Mouse (Mus musculus): Measurements from ENCODE around the gene Scamp5. TPM values are rescaled to one million over a fixed set of nuclear protein-coding genes. Genes with fewer than 3 reads are reported as not detected.

The Scamp5 gene
- 1 to 10 TPM; 6.8 to 8.3 TPM for total RNA-seq (2021)
- long read RNA-seq, experiment 1, partial matches to known transcripts, result 0 of 12 reads
- long read RNA-seq, experiment 1, other reads (novel, unspliced or antisense), result 7 of 12 reads
- long read RNA-seq, experiment 2, partial matches to known transcripts, result 0 of 6 reads
- long read RNA-seq, experiment 2, other reads (novel, unspliced or antisense), result 4 of 6 reads

DNA sequence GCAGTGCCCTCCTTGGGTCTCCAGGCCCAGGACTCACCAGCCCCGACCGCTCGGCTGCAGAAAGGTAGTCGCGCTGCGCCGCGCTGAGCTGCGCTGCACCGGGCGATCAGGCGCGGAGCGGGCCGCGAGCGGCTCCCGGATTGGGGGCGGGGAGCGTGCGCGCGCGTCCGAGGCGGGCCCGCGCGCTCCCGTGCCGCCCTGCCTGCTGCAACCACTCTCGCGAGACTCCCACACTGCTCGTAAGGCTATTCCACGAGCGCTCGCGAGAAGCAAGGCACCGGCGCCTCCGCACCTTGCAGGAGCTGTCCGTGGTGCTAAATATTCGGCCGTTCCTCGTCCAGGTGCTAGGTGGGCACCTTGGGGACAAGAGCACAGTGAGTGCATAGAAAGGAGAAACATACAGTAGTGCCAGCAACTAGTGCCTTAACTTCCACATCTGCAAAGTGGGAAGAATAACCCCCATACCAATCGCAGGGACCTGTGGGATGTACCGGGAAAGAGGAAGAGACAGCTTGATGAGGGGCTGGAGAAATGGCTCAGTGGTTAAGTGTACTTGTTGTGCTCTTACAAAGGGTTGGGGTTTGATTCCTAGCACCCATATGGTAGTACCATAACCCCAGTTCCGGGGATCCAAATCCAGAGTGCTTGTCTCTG is at the start of gene Scamp5:
Scamp5 (minus strand) TSS at position 165 of the 654 bp plus-strand sequence.
- peak; percentile 84 for DNase-seq

DNA sequence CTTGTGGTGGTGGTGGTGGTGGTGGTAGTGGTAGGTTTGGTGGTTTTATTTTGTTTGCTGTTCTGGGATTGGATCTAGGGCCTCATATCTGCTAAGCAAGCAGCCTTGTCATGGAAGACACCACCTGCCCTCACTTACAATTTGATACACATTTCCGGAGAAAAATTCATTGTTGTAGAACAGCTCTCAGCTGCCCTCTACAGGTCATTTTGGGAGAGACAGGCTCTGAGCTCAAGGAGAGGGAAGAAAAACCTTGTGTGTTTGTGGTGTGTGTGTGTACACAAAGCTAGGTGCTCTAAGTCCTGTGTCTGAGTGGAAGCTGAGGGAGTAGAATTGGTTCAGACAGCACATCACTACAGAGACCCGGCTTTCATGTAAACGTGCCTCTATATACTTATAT is 49.3 kb upstream of the Scamp5 start:
- peak; percentile 63 for DNase-seq

DNA sequence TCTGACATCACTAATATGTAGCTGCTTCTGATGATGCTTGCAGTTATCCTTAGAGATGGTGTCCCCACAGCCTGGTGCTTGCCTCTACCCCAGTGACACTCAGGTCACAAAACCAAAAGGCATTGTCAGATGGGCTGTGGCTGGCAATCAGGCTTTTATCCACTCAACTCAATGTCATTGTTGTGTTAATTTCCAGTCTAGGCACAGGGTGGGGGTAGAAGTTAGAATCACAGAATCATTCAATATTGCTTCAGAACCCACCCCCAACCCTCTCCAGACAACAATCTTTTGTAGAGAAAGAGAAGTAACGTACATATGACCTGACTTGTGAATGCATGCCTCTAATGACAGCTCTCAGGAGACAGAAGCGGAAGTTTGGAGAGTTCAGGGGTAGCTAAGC is 42.7 kb upstream of the Scamp5 start:
- no peak for DNase-seq

DNA sequence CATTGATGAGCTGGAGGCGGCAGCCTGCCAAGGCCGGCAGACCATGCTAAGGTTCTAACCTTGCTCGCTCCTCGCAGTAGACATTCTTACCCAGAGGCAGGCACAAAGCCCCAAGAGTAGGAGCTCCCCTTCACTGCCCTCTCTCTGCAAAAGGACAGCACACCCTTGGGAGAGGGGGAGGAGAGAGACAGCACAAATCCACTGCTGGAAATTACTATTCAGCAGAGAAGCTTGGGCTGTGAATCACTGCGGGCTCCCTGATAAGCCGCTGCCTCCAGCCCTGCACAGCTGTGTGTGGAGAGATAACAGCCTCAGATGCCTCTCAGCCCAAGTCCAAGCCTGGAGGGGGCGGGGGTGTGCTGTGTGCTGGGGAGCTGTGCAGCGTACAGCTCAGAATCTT is 37.8 kb upstream of the Scamp5 start:
- no peak for DNase-seq

DNA sequence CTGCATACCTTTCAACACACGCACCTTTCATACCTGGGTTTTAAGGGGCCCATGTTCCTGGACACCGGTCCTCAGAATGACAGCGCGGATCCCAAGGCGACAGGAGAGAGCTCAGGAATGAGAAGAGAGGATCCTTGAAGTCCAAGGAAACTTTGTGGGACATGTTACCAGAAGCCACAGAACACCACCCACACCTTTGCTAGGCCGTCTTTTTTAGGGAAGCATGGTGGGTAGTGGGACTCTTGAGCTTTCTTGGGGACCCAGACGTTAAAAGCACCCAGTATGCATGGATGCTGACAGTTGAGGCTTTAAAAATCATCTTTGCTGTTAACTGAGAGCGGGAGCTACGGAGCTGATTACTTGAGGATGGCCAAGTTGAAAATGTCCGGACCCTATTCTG is 37.0 kb upstream of the Scamp5 start:
- DNase-seq, result no peak

DNA sequence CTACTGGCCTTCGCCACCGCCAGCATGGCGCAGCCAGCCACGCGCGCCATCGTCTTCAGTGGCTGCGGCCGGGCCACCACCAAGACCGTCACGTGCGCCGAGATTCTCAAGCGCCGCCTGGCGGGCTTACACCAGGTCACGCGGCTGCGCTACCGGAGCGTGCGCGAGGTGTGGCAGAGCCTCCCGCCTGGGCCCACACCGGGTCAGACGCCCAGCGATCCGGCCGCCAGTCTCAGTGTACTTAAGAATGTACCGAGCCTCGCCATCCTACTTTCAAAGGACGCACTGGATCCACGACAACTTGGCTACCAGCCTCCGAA is 36.5 kb upstream of the Scamp5 start:
- DNase-seq, result peak; percentile 48

DNA sequence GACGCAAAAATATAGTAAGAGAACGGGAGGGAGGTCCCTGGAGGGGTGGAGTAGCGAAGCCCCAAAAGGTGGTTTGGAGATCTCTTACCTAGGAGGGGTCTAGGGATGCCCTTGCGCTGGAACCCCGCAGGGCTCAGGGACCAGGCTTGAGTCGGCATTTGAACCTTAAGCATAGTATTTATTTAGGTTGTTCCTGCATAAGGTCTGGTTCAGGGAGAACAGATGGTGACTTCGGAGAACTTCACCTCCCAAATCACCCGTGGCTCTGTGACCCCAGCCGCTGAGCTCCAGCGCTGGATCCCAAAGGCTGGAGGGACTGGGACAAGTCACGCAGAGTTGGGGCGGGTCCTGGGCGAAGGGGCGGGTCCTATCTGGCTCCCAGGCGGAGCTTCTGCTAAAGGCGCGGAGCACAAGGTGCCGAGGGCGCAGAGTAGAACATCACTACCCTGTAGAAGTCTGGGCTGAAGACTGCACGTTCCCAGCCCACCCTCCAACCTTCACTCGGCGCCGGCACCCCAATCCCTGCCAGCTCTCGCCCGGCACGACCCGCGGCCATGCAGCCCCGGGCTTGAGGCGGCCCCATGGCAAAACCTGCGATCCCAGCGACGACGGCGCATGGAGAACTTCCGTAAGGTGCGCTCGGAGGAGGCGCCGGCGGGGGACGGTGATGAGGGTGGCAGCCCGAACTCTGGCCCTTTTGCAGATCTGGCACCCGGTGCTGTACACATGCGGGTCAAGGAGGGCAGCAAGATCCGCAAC is 35.9 kb upstream of the Scamp5 start, which contains the start of gene Rpp25:
Rpp25 (plus strand) TSS at position 405 of the 759 bp plus-strand sequence.
- peak; percentile 33 for DNase-seq

DNA sequence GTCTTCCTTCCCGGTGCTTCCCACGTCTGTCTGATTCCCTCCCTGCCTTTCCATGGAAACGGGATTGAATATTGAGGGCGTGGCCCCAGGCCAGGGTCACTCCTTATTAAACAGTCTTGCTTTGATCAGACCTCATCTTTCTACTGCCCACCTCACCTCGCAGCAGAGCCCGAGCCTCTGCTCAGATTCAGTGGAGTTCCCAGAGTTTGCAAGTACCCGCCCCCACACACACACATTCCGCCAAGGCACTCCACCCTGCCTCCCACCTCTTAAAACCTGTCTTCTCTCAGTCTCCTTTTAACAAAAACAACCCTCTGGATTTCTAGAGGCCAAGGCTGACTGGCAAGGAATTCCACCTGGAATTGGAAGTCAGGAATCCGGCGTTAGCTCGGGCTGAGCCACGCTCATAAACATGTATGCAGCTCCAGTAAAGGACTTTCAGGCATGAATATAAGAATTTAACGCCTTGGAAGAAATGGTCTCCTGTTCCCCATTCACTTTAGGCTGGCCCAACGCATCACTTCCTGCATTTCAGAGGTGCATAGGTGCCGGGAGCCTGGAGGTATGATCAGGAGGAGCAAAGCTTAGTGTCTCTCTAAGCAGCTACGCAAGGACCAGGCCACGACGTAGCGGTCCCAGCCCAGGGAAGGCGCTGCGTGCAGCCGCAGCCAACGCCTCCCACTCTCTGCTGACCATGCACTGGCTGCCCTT is 35.2 kb upstream of the Scamp5 start:
- no peak for DNase-seq

DNA sequence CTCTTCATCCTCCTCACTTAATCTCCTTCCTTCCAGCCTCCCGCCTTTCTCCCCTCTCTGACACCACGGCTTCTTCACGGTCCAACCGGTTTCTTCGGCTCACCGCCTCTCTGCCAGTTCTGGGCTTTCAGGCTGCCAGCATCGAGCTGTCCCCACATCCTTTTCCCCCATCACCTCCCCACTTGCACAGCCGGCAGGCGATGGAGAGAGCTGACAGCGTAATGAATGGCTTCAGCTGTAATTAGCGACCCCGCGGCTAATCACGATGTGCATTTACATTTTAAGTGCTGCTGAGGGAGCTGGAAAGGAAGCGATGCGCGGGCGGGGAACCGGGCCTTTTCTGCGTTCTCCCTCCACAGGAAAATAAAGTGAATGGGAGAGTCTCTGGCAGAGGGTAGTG is 34.0 kb upstream of the Scamp5 start:
- DNase-seq, result no peak

DNA sequence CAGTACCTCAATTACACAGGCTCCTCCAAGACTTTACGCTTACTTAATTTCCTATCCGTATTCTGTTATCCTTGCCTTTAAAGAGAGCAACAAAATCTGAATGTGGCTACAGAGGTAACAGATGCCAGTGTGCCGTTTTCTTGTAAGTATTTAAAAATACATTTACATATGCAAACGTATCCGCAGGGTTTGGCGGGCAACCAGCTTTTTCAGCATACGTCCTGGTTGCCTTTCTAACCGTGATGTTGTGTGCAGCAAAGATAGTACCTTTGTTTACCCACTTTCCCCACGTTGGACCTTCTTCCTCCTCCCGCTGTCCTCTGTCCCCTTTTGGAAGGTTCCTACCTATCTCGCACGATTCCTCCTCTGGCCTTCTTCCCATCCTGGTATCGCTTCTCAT is 33.6 kb upstream of the Scamp5 start:
- no peak for DNase-seq

DNA sequence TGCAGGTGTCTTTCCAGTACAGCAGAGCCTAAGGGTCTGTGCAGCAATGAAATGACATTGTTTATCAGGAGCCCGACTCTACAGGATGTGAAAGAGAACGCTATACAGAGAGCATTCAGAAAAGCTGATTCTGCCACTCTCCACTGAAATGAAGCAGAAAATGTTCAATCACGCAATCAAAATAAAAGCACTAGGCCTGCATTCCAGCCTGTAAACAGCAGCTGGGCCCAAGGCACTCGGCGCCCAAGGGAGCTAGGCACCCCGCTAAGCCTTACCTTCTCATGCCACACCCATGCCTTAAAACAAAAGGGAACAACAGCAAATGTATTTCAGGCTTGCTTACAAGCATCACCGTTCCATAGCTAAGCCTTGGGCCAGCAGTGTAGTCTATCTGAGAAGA is 30.7 kb upstream of the Scamp5 start:
- DNase-seq, result no peak

DNA sequence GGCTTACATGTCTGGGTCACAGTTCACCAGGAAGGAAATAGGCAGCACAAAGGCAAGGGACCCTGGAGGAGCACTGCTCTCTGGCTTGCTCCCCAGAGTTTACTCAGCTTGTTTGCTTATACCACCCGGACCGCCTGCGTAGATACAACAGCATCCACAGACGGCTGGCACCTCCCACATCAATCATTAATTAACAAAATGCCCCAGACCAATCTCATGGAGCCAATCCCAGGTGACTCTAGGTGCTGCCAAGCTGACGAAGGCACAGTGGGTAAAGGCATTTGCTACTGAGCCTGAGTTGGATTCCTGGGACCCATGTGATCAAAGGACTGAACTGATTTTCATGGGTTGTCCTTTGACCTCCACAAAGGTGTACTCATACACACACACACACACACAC is 29.4 kb upstream of the Scamp5 start:
- no peak for DNase-seq

DNA sequence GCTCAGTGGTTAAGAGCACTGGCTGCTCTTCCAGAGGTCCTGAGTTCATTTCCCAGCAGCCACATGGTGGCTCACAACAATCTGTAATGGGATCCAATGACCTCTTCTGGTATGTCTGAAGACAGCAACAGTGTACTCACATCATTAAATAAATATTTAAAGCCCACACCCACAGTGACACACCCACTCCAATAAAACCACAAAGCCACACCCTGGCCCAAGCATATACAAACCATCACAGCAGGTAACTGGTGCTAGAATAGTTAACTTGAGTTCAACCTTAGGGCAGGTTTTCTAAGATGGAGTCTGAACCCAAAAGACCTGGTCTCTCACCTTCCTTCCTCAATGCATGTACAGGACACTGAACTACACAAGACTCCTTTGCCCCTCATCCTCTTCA is 27.1 kb upstream of the Scamp5 start:
- no peak for DNase-seq

DNA sequence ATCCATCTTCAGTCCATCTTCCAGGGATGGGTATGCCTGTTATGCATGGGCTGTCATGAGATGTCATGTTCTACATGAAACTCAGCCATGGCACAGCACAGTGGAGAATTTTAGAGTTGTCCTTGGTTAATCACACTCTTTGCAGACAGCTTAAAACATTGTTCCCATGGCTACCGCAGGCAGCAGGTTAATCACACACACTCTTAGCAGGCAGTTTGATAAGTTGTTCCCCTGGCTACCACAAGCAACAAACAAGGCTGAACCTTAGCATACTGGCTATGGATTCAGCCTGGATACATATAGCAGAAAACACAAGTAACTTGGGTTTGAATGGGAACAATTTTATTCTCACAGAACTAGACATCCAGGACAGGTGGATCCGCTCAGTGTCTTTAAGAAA is 25.7 kb upstream of the Scamp5 start:
- no peak for DNase-seq

DNA sequence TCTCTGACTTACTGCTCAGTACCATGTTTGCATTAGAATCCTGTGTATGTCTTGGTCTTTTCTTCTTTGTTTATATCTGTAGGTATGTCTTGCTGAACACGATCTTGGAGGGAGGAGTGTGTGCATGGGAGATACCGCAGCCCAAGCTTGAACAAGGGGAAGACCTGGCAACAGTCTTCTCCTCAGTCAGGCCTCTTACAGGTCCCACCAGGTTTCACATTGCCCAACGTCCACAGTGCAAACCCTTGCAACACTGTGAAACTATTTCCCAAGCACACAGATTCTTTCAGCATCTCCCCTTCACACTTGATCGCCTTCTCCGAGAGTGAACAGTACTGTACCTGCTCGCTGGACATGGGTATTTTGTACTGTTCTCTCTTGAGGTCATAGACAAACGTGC is 19.9 kb upstream of the Scamp5 start:
- DNase-seq, result no peak

DNA sequence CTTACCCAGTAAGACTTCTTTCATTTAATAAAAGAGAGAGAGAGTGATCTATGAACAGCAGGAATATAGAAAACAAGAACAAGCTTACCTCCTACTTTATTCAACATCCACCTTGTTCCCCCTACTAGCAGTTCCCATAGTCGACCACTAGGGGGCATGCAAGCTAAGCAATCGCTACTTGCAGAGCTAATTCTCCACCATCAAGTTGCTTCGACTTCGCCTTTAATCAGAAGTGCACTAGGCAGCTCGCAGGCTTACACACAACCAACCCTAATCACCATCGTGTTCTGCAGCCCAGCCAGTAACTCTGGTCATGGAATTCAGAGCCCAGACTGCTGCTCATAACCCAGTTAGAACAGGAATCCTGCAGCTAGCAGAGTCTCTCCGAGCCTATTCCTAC is 17.9 kb upstream of the Scamp5 start:
- peak; percentile 79 for DNase-seq

DNA sequence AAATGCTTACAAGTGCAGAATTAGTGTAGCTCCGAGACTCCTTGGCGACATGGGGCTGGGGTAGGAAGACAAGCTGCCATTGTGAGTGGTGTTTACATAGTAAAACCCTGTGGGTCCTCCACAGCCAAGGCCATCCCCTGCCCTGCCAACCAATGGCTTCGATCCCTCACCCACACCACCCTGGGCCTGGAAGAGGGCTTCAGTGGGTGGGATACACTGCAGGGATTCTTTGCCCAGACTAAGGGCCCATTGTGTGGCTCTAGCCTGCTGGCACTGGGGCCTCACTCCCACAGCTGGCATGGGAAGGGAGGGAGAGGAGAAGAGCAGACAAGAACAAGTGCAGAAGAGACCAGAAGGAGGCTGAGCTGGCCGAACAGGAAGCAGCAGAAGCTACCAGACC is 1.1 kb upstream of the Scamp5 start:
- DNase-seq, result no peak

DNA sequence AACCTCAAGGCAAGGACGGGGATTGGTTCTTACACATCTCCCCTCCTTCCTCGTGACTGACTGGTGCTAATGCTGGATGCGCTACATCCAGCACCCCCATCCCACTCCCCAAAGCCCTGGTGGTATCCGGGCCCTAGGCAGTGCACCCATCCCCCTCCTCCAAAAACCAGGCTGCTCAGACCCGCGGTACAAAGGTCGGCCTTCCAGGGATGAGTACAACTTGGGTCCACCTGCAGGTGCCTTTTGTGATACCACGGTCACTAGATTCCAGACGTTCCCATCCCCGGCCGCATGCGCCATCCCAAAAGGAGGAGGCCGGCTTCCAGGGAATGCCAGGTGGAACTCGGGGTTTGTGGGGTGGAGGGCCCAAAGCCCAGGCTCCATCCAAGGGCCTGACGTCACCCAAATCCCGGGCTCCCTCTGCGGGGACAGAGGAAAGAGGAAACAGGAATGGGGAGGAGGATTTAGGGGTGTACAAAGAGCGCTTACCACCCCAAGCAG is 539 bp downstream of the Scamp5 start:
- DNase-seq, result peak; percentile 22

DNA sequence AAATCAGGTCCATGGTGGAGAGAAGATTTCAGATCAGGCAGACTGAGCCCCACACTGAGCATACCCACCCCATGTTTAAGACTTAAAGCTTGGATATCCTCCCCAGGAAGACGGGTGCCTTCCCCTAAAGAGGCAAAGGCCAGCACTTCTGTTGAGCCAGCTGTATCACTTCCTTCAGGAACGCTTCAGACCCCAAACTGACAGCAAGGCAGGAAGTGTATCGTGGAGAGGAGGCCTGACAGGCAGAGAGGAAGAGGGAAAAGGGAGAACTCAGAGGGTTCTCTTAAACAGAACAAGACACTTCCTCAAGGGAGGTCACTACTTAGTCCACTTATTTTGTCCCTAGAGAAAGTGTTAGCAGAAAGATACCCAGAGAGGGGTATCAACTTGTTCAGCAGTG is 1.8 kb downstream of the Scamp5 start:
- no peak for DNase-seq

DNA sequence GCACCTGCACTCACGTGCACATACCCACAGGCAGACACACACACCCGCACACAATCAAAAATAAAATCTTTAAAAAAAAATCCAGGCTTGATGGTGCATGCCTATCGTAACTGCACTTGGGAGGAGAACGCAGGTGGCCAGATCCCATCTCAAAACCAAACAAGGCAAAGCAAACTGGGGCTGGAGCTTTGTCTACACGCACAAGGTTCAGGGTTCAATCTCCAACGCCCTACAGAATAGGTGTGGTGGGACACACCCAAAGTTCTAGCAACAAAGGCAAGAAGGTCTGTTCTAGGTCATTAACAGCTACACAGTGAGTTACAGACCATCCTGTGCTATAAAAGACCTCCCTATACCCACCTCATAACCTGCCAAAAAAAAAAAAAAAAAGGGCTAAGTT is 5.0 kb downstream of the Scamp5 start:
- no peak for DNase-seq

DNA sequence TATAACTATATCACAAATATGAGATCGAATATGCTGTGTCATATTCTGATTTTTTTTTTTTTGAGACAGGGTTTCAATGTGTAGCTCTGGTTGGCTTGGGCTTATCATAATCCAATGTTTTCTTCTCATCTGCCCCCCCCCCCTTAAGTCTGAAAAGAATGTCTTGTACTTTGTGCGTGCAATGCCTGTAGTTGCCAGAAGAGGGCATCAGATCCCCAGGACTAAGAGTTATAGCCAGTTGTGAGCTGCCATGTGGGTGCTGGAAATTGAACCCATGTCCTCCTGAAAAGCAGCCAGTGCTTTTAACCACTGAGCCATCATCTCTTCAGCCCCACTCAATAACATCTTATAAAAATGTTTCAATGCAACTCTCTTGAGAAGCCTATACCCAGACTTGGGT is 8.2 kb downstream of the Scamp5 start:
- no peak for DNase-seq

DNA sequence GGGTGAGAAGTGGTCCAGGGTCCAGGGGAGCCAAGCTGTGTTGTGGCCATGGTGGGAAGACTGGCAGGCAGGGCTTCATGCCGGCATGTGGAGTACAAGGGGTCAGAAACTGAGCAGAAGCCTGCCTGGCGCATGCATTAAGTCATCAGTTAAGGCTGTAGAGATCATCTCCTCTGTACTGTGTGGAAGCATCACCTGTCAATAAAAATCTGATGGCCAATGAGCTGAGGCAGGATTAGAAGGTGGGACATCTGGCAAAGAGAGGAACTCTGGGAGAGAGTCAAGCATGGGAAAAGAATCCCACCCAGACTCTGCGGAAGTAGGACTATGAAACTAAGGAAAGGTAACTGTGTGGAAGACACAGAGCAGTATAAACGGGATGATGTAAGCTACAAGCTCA is 14.3 kb downstream of the Scamp5 start:
- DNase-seq, result no peak

Data from gastrocnemius, postnatal 10 days (tissue).